Mouse (Mus musculus): ENCODE measurements around the gene Scgb2b27.

GRCm38 (mm10) chr7:34025641-34026040 is 11.9 kb upstream of the Scgb2b27 start:
- TF ChIP-seq CTCF (conservative IDR thresholded peaks at IDR 0.05; ENCODE audit: low read length) (no peak), POU5F1 (IDR thresholded peaks at IDR 0.05; ENCODE audit: borderline replicate concordance, low read length) (no peak)

Measured in E14TG2a.4 (cell line).